Mouse (Mus musculus) right cerebral cortex, adult 18-20 months (tissue): Measurements from ENCODE around the gene Cdpf1.
"Not testable (repeated sequence)": the region's sequence is repeated elsewhere in the genome, so short reads cannot be mapped to it uniquely, and the experiment has no call there.

Experiments
- DNase-seq: peaks from one replicate; pipeline ENCODE4 v3.0.0; 2022; ENCODE audit warnings: mixed read lengths

The Cdpf1 gene

DNA sequence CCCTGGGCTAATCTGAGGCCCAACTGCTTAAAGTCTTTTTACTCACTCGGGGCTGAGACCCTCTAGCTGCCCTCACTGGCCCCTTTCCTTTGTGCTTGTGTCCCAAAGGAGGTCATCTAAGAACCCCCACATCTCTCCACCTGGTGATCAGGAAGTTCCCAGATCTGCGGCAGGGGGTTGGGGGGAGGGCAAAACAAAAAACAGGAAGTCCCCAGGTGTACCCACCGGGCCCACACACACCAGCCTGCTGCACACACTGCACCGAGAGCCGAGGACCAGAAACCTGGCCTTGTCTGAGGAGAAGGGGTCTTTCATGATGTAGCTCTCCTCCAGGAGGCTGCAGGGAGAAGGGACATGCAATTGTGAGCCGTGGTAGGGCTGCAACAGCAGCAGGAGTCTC lies 3.5 kb downstream of the Cdpf1 start:
- no peak for DNase-seq

DNA sequence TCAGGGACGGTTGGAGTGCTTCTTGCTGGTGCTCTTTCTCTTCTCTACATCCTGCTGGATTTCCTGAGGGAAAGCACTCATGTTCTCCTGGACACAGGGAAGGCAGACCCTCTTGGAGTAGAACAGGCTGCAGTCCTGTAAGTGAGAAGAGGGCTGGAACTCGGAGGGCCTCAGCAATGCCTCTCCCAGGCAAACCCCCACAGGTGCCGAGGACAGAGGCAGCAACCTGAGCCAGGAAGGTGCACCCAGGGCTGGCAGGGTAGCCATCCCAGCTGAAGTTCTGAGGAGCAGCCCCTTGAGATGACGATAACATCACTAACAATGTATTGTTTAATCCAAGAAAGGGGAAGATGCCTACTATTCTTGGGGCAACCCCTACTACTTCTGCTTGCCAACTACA lies 4.1 kb downstream of the Cdpf1 start:
- no peak for DNase-seq

DNA sequence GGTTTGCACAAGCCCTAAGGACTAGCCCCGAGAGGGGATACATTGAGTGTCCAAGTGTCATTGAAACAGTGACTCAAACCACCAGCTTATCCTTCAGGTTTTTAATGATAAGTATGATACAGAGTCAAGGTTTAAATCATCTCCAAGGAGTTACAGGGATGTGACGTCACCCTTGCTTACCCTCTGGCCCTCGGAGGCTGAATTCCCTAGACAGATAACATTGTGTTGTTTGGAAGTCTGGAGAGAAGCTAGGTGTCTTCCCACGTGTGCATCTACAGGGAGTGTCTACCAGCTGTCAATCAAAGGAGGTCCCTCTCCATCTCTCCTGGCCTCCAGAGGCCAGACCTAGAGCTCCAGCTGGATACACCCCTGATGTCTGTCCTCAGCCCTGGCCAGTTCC lies 4.6 kb downstream of the Cdpf1 start:
- DNase-seq = no peak

DNA sequence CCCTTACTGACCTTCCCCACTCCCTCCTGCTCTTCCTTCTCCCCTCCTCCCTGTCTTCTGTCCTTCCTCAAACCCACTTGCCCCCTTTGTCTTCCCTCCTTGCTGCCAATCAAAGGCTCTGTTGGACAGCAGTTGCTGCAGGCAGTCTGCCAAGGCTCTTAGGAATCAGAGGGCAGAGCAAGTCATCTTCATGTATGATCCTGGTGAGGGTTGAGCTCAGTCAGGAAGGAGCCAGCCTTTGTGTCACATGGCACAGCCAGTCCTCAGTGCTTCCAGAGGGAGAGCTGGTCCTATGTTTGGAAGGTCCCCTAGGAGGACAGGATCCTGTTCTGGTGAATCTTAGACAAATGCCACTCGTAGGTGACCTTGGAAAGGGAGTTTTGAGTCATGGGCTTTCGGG lies 8.6 kb downstream of the Cdpf1 start:
- DNase-seq = no peak

DNA sequence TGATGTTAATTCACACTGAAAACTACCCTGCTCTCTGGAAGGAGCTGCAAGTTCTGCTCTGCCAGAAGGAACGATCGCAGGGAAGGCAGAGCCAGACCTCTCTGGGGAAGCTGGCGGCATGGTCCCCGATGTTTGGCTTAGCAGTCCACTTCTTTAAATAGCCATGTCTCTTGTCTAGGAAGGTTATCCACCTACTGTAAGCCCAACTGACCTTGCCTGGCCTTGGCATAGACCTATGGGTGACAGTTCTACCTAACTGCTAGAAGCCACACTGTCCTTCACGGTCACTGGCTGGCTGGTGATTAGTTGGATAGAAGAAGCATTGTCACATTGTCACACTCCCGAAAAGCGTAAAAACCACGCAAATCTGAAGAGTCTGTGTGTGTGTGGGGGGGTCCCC lies 12.8 kb downstream of the Cdpf1 start:
- no peak for DNase-seq

DNA sequence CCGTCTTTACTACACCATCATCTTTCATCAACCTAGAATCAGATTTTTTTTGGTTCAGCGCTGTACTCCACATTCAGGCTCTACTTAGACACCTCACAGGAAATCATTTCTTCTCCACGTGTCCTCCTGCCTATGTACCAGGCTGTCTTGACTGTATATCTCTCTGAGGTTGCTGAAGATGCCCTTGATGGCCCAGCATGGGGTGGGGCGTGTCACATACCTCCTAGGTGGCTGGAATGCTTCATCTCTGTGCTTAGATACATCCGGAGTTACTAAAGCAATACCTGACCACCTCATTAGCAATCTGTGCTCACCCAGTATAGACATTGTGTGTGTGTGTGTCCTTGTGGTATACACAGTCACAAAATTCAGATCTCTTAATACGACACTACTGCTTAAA lies 16.0 kb downstream of the Cdpf1 start:
- DNase-seq = no peak

DNA sequence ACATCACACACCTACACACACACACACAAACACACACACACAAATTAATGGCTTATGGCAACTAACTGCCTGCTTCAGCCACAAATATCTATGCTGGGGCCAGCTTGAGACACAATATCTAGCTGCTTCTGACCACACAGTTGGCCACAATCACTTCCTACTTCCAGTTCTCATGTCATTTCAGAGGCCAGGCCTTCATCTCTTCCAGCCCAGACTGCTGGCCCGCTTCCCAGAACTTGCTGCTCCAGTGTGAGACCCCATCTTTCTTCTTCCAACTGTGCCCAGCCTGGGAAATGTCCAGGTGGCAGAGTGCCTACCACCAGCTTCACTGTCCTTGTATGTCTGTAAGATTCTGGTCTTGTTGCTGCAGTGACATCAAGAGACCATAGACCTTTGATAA lies 18.7 kb downstream of the Cdpf1 start:
- peak; percentile 19 for DNase-seq

DNA sequence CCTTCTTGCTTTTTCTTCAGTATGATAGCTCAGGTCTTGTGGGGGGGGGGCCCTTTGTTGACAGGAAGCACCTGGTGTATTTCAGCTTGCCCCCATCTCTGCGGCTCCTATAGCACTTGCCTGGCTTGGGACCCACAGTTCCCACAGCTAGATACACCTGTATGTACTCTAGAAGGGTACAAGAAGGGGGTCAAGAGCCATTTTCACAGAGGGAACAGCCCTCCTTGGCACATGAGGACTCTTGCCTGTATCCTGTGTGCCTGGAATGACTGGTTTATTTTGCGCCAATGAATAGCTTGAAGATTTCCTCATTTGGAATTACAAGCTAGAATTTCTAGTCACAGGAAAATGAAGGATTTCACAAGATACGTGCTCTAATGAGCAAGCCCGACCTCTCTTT lies 20.0 kb downstream of the Cdpf1 start:
- no peak for DNase-seq

DNA sequence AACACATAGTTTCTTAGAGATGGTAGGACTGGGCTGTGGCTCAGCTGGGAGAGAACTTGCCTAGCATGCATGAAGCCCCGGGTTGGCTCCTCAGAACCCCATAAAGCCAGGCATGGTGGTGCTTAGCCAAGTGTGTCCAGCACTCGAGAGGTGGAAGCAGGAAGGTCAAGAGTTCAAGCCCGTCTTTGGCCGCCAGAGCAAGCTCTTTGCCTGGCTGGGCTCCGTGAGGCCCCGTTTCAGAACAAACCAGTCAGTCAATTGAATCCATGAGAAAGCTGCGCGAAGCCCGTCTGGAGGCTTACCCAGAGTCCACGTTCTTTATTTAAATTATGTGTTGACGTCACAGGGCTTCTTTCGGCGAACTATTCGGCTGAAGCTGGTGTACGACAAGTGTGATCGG lies 22.9 kb downstream of the Cdpf1 start:
- no peak for DNase-seq

DNA sequence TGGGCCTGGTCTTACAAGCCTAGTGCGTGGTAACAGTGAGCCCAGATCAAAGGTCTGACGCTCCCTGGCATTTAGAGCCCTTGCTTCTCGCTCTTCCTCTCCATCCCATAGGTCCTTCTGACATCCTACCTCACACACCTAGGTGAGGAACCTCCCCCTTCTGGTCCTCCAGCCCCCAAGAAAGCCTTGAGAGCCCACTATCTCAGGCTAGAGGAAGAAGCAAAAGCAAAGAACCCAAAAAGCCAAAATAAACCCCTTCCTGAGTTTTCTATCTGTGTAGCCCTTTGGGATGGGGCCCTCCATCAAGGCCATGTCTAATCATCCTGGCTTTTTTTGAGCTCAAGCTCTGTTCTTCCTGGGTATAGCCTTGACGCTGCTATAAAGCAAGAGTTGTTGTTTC lies 23.4 kb downstream of the Cdpf1 start:
- DNase-seq = no peak

DNA sequence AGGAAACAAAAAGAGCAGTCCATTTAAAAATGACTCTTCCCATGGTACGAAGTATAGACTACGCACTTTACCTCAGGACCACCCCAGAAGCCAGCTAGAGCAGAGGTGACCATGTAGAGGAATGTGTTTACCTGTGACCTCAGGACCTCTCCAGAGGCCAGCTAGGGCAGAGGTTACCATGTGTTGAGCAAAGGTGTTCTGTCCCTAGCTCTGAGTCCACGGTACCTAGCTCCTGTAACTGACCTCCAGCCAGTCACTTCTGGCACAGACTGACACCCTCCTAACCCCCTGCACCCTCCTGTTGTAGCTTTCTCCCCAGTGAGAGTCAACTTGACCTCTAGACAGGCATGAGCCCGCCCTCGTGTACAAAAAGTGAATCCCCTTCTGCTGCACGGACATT lies 24.0 kb downstream of the Cdpf1 start:
- DNase-seq = no peak

DNA sequence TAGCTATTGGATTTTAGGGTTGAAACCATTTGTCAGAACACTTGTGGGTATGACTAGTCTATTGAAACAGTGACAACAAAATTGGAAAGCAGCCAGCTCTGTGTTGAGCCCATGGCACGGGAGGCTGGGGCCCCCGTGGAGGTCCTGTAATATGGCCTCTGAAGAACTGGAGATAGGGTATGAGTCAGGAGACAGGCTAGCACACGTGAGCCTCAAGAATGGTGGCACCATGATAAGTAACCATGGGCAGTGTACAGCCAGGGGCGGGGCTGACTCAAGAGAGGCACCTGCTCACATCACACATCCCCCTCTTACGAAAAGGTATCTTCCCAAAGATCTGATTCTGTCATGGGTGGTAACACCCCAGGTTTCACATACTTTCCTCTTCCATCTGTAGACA lies 24.8 kb downstream of the Cdpf1 start:
- DNase-seq = no peak

DNA sequence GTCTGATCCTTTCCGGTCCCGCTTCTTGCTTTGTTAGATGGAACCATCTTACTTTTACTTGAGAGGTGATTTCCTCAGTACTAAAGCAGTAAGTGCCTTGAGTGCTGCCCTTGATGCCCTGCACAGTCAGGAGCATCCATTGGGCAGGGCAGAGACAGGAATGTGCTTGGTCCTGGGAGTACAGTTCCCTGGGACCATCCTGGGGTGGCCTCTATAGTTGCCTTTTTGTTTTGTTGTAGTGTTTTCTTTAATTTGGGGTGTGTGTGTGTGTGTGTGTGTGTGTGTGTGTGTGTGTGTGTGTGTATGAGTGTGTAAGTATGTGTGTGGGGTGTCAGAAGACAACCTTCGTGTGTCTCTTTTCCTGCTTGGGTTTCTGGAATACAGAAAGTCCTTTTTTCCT lies 27.2 kb downstream of the Cdpf1 start:
- no peak for DNase-seq

DNA sequence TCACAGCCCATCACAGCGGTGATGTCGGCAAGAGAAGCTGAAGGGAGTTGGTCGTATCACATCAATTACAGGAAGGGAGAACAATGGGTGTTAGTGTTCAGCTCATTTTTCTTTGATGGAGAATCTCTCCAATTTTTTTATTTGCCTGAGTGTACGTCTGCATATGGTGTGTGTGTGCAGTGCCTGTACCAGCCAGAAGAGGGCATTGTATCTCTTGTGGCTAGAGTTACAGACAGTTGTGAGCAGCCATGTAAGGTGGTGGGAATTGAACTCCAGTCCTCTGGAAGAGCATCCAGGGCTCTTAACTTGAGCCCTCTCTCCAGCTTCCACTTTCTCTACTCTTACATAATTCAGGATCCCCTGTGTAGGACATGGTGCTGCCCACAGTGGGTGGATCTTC lies 28.4 kb downstream of the Cdpf1 start:
- DNase-seq = no peak

DNA sequence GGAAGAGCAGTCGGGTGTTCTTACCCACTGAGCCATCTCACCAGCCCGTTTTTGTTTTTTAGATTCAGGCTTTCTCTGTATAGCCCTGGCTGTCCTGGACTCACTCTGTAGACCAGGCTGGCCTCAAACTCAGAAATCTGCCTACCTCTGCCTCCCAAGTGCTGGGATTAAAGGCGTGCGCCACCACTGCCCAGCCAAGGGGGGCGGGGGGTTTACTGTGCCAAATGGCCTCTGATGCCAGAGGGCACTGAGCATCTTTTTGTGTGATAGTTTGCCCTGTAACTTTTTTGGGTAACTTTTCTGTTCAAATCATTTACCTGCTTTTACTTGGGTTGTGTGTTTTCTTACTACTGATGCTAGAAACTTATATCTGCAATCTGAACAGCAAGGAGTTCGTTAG lies 32.6 kb downstream of the Cdpf1 start:
- not testable (repeated sequence) for DNase-seq

DNA sequence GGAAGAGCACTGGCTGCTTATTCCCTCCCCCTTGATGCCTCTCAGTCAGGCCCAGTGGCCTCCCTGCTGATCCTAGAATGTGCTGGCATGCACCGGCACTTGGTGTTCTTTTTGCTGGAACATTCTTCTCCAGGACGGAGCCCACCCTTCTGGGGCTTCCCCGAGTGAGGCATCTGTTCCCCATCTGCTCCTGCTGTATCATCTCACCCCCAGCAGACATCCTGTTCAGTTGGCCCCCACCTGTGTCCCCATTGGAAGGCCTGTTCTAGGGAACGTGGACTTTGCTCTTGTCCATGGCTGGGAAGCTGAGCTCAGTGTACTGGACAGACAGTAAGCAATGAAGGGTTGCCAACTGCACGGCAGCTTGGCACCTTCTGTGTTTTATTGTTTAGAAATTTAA lies 34.7 kb downstream of the Cdpf1 start:
- no peak for DNase-seq

DNA sequence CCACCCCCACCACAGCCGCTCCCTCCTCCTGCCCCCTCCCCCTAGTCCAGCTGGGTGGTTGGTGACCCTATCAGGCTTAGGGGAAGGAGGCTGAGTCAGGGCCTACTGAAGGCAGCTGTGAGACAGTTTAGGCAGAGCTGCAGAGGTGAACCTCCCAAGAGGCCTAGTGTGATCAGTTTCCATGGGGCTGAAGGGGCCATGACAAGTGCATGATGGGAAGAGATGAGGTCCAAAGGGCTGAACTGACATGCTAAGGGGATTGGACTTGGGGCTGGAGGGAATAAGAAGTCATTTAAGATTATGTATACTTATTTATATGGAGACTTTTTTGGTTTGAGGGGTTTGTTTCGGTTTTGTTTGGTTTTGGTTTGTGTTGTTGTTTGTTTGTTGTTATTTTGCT lies 35.3 kb downstream of the Cdpf1 start:
- DNase-seq = no peak

DNA sequence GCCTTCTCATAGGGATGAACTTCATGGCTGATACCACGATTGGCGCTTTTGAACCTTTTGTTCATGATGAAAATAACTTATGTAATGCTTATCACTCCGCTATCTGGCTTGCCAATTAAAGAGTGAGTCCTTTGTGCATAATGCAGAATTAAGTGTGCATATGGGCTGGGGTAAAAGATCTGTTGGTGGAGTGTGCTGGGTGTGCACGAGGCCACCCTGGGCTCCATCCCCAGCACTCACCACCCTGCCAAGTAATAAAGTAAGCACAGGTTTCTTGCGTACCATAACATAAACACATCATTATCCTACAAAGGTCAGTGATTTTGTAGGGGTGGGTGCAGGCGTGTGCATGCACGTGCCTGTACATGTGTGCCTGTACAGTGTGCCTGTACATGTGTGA lies 36.5 kb downstream of the Cdpf1 start:
- no peak for DNase-seq

DNA sequence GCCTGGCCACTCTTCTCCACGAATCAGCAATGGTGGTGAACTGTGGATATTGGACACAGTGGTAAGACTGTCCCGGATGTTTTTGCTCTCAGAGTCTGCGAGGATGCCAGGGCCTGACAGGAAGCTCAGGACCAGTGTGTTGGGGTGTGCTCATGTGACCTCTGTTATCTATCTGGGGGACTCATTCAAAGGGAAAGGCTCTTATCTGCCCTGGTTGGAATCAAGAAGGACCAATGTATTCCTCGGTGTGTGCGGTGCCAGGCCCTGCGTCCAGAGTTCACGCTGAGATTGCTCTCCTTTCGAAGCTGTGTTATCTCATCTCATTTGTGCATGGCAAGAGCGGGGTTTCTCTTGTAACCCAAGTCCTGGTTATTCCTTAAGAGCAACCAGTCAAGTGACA lies 37.1 kb downstream of the Cdpf1 start:
- no peak for DNase-seq

DNA sequence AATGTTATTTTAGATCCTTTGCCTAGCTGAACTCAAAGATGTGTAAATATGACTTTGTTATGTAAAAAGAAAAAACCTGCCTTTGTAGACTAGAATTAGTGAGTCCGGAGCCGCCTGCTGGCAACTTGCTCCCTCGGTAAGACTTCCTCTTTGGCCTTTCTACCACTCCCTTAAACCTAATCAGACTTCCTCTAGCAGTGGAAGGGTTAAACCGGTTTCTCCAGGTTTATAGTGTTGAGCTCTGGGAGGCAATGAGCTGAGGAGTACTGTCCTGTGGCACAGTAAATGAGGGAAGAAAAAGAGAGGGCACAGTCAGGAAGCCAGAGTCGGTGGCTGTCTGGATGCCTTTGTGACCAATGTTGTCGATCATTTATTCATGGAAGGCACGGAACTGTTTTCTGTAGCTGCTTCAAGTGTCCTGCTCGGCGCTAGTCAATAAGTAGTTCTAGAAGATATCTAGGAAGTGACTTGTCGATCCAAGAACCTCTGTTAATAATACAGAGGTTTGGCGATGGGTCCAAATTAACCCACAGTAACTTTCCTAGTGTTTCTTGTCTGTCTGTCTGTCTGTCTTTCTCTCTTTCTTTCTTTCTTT lies 39.3 kb downstream of the Cdpf1 start:
- no peak for DNase-seq

DNA sequence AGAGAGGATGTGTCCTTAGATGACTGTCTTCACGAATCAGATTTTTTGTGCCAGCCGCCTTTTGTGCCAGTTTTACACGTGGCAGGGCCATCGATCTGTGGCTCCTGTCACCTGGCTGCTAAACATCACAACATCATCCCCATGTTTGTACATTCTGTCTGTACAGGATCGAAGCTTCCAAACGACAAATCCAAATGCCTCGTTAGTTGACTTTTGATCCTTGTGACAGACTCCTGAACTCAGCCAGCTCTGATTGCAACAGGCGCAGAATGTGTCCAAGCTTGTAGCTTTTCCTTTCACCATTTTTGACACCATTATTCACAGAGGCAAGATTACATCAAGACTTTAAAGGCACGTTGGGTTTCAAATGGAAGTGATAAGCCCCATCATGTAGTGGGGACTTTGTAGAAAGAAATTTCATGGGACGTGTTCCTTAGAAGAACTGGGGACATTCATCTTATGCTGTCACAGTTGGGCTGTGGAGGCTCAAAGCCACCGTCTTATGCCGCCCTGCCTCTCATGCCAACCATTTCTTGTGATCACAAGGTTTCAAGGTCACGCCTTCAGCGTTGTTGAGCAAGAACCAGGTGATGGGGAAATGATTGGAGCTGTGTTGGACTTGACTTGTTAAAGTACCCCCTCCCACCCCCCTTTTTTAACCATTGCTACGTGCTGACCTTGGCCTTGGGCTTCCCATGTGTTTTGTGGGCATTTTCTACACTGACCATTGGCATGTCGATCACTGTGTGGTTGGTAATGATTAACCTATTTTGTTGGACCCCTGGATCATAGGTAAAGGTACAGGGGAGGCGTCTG lies 40.0 kb downstream of the Cdpf1 start:
- no peak for DNase-seq

DNA sequence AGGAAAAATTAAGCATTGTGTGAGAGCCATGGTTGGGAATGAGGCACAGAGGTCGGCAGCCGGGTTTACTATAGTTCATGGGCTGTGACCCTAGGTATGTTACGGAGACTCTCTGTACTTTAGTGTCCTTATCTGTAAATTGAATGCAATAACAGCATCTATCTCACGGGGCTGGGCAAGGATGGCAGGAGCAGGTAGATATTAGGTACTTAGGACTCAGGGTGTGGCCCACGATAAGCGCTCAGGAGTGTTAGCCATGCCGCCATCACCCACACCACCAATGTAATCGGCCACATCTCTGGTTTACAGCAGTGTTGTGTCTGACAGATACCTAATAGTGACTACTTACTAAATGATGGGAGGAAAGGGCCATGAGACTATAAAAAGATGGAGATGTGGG lies 42.5 kb downstream of the Cdpf1 start:
- DNase-seq = no peak

DNA sequence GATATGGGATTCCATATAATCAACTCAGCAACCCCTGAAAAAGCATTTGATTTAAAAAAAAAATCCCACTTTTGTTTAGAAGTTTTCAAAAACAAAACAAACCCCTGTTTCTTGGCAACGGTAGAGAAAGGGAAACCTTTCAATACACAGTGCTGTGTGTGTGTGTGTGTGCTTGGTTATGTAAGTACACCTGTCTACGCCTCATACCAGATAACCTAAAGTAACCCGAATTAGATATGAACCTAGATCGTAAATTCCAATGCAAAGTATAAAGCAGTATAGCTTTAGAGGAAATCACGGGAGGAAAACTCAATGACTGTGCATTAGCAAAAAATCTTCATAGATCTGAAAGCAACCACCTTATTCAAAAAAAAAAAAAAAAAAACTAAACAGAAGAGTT lies 44.8 kb downstream of the Cdpf1 start:
- no peak for DNase-seq

DNA sequence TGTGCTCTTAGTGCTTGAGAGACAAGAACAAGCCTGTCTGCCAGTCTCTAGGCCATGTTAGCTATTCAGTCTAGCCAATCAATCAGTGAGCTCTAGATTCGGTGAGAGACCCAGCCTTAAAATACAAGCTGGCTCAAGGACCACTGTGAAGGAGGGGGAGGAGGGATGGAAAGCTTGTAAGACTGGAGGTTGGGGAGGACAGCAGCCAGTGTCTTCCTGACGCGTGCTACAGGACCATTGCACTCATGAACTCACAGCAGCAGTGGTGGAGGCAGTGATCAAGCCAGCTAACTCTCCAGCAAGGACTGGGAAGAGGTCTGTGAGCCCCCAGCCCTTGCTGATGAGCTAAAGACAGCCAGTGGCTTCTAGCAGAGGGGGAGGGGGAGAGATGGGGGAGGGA lies 46.5 kb downstream of the Cdpf1 start:
- no peak for DNase-seq

DNA sequence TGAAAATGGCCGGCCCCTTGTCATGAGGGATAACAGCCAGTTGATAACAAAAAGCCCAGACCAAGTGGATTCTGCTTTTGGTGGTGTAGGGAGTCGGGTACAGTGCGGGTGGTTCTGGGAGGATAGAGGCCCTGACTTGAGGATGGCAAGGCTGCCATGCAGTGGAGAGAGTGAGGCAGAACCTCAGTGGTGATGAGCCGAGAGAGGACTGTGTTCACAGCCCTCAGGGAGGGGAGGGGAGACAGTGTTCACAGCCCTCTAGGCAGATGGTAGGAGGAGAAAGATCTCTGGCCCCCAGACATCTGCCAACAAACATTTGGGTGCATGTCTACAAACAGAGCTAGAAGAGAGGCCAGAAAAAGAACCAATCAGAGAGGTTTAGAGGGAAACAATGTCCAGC lies 48.7 kb downstream of the Cdpf1 start:
- DNase-seq = no peak
